Comparison of ENCODE assay signal across 10 mouse cellular contexts in the genomic region with DNA sequence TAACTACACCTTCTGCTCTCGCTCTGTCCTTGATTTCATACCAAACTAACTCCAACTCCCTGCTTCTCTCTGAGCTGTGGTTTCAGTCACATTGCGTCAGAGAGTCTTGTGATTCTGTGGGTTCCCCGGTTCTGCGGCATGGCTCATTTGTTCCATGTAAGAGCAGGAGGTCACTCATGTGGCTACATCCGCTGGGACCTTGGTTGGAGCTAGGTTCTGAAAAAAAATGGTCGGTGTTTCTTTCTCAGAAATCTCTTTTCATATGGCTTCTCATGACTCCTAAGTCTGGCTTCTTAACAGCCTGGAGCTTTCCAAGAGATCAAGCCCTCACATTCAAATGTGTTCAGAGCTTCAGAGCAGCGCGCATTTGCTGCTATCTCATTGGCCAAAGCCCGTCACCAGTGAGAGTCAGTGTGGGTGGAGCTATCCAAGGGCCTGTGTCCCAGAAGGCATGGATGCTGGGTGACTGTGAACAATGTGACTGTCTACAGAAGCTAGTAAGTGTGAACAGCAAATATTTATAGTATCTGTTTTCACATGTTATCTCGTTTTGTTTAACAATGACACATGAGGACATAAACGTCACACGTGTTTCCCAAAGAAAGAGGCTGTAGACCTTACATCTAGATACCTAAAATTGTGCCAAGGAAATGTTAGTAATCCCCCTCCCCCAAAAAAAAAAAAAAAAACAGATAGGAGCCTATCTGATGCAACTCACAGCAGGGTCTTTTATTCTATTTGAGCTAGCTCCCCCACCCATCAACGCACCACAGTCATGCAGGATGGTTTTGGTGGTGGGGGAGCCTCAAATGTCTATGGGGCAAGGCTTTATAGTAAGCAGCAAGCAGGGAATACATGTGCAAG. TPM values are rescaled to one million over a fixed set of nuclear protein-coding genes. Genes with fewer than 3 reads are reported as not detected.
A peak's percentile ranks its signal among the peaks of the same experiment; 100 is the strongest.
DNase-seq lines count a peak whose midpoint lies in the region; ATAC-seq lines count a peak whose summit lies in the region.
"Had no signal": no experiment of that assay in that cellular context is flagged by ENCODE, and none has a peak within 500 bp of the region (broad histone marks: within the 10 kb centered on the region; RNA-seq: fewer than 3 reads in every experiment).

No protein-coding gene starts in this region.

- no peaks in the 10 kb centered on the region for H3K27me3 ChIP-seq in liver, embryonic 11.5 days (replicated peaks; ENCODE audit: control insufficient read depth, insufficient read depth, low read length)
- H3K27me3 ChIP-seq in forebrain, embryonic 15.5 days = no peaks in the 10 kb centered on the region
- H3K27me3 ChIP-seq: limb, embryonic 12.5 days had no signal

- no peaks in the 10 kb centered on the region for H3K9me3 ChIP-seq in liver, embryonic 11.5 days (ENCODE audit: control insufficient read depth, low read length)
- no peaks in the 10 kb centered on the region for H3K9me3 ChIP-seq in forebrain, embryonic 15.5 days
- H3K9me3 ChIP-seq: limb, embryonic 12.5 days had no signal

- H3K4me2 ChIP-seq in liver, embryonic 11.5 days = peak overlapping the region; percentile 15; the same call in 1 of the 2 replicates
- H3K4me2 ChIP-seq in forebrain, embryonic 15.5 days (replicated peaks) = no peak overlapping the region
- H3K4me2 ChIP-seq: limb, embryonic 12.5 days had no signal

- H3K36me3 ChIP-seq in liver, embryonic 11.5 days (ENCODE audit: control insufficient read depth, insufficient read depth, low read length) = no peaks in the 10 kb centered on the region
- H3K36me3 ChIP-seq in forebrain, embryonic 15.5 days = no peaks in the 10 kb centered on the region
- H3K36me3 ChIP-seq: limb, embryonic 12.5 days had no signal

- no peaks in the 10 kb centered on the region; the same call in 1 of the 2 replicates for H3K4me1 ChIP-seq in liver, embryonic 11.5 days (replicated peaks; ENCODE audit: control insufficient read depth, insufficient read depth, low read length)
- no peaks in the 10 kb centered on the region for H3K4me1 ChIP-seq in forebrain, embryonic 15.5 days

- peak; percentile 28 for DNase-seq in layer of hippocampus, adult 11-12 months (ENCODE audit: low spot score)
- DNase-seq in layer of hippocampus, postnatal 36 days = no peak
- peak; percentile 18 for DNase-seq in embryo, embryonic 10.5 days (ENCODE audit: low spot score)
- DNase-seq in liver, embryonic 11.5 days (ENCODE audit: low spot score) = no peak
- peak; percentile 10 for DNase-seq in skeletal muscle tissue, adult 2 months (ENCODE audit: low read depth, low spot score)
- DNase-seq in cerebellum, adult 18-20 months = no peak

- no peak overlapping the region for H3K4me3 ChIP-seq in liver, embryonic 11.5 days (ENCODE audit: low read depth, low read length)
- H3K4me3 ChIP-seq in forebrain, embryonic 15.5 days = no peak overlapping the region
- H3K4me3 ChIP-seq: limb, embryonic 12.5 days had no signal

- 70% methylated on average over 13 of the region's 13 CpGs for WGBS in liver, embryonic 11.5 days
- 78% methylated on average over 13 of the region's 13 CpGs for WGBS in forebrain, embryonic 15.5 days

- H3K9ac ChIP-seq in liver, embryonic 11.5 days (ENCODE audit: low read depth, low read length) = no peak overlapping the region
- H3K9ac ChIP-seq in forebrain, embryonic 15.5 days (replicated peaks) = no peak overlapping the region
- H3K9ac ChIP-seq: limb, embryonic 12.5 days had no signal

- no peak overlapping the region for H3K27ac ChIP-seq in liver, embryonic 11.5 days (ENCODE audit: low read depth, low read length)
- no peak overlapping the region for H3K27ac ChIP-seq in forebrain, embryonic 15.5 days (replicated peaks)
- H3K27ac ChIP-seq: hindbrain, postnatal 0 days; limb, embryonic 12.5 days had no signal

- ATAC-seq in liver, embryonic 11.5 days (replicated peaks; ENCODE audit: low FRiP score) = peak; percentile 68
- ATAC-seq in cerebellum, adult (ENCODE audit: insufficient number of reproducible peaks, low FRiP score, low TSS enrichment) = no peak
- no peak for ATAC-seq in forebrain, embryonic 15.5 days (replicated peaks)
- ATAC-seq: hindbrain, postnatal 0 days had no signal

RNA-seq across cellular contexts. Expression of a gene that starts 32.0 kb away (rescaled TPM):
- total RNA-seq in layer of hippocampus, postnatal 36 days (2021) = 10 to 100 TPM; 46.3 to 47.3 TPM
- 17.6 and 21.1 TPM in 2 replicates for polyA plus RNA-seq in liver, embryonic 11.5 days (2014; fragmentation: Nextera tagmentation; extraction: Ambion mirVana)
- 54.0 and 55.5 TPM in 2 replicates for polyA plus RNA-seq in forebrain, embryonic 15.5 days (2015; fragmentation: Nextera tagmentation; extraction: Ambion mirVana)

RNA-seq across cellular contexts. Expression of a gene that starts 32.7 kb away (rescaled TPM):
- 10 to 100 TPM; 52.1 to 59.6 TPM for total RNA-seq in layer of hippocampus, postnatal 36 days (2021)
- 27.2 and 33.4 TPM in 2 replicates for polyA plus RNA-seq in liver, embryonic 11.5 days (2014; fragmentation: Nextera tagmentation; extraction: Ambion mirVana)
- polyA plus RNA-seq in forebrain, embryonic 15.5 days (2015; fragmentation: Nextera tagmentation; extraction: Ambion mirVana) = 102 and 106 TPM in 2 replicates

RNA-seq across cellular contexts. Expression of a gene that starts 43.1 kb away (rescaled TPM):
- total RNA-seq in layer of hippocampus, postnatal 36 days (2021) = 1 to 10 TPM; 3.5 to 3.6 TPM
- 7.7 and 7.8 TPM in 2 replicates for polyA plus RNA-seq in liver, embryonic 11.5 days (2014; fragmentation: Nextera tagmentation; extraction: Ambion mirVana)
- polyA plus RNA-seq in forebrain, embryonic 15.5 days (2015; fragmentation: Nextera tagmentation; extraction: Ambion mirVana) = 5.6 and 5.9 TPM in 2 replicates

Comparison
In these comparisons a context has a peak if more than half of its experiments do, and no peak if none do; other contexts are left out.
1. DNase-seq: peak in layer of hippocampus, adult 11-12 months (single experiment), embryo, embryonic 10.5 days (single experiment) and skeletal muscle tissue, adult 2 months (single experiment); none in layer of hippocampus, postnatal 36 days (0 of 2), liver, embryonic 11.5 days (single experiment) and cerebellum, adult 18-20 months (0 of 2).